Mouse (Mus musculus) stomach, embryonic 15.5 days (tissue): Measurements from ENCODE around the gene Kcnj8. TPM values are rescaled to one million over a fixed set of nuclear protein-coding genes. Genes with fewer than 3 reads are reported as not detected.
A peak's percentile ranks its signal among the peaks of the same experiment; 100 is the strongest.
"Not testable (repeated sequence)": the region's sequence is repeated elsewhere in the genome, so short reads cannot be mapped to it uniquely, and the experiment has no call there.

Experiments
- ATAC-seq: fragments of 200-750 bp; cut with Nextera tagmentation; 2 replicates; pipeline ENCODE4 v1.8.0; 2017; ENCODE audit warnings: low read depth, moderate number of reproducible peaks, moderate TSS enrichment; ENCODE audit not compliant: insufficient read depth, low FRiP score
- H3K27ac ChIP-seq: fragments of 300-500 bp; sonication (generic); 2 replicates; pipeline ENCODE4 v1.5.1; 2015; ENCODE audit warnings: mild to moderate bottlenecking, inconsistent platforms
- H3K27me3 ChIP-seq: fragments of 300-500 bp; sonication (generic); replicated peaks from 2 replicates; pipeline ENCODE4 v1.6.1; 2015; ENCODE audit warnings: inconsistent platforms
- H3K36me3 ChIP-seq: fragments of 300-500 bp; sonication (generic); 2 replicates; pipeline ENCODE4 v1.6.1; 2015; ENCODE audit warnings: inconsistent platforms
- H3K4me1 ChIP-seq: fragments of 300-500 bp; sonication (generic); 2 replicates; pipeline ENCODE4 v1.6.1; 2015; ENCODE audit warnings: inconsistent platforms
- H3K4me2 ChIP-seq: fragments of 300-500 bp; sonication (generic); 2 replicates; pipeline ENCODE4 v1.6.1; 2015; ENCODE audit warnings: mild to moderate bottlenecking, inconsistent platforms
- H3K4me3 ChIP-seq: fragments of 300-500 bp; sonication (generic); replicated peaks from 2 replicates; pipeline ENCODE4 v1.5.1; 2015; ENCODE audit warnings: inconsistent platforms
- H3K9ac ChIP-seq: fragments of 300-500 bp; sonication (generic); 2 replicates; pipeline ENCODE4 v1.6.1; 2015; ENCODE audit warnings: inconsistent platforms
- H3K9me3 ChIP-seq: fragments of 300-500 bp; sonication (generic); 2 replicates; pipeline ENCODE4 v1.6.1; 2016; ENCODE audit warnings: inconsistent platforms
- WGBS: fragments of 180-500 bp; shearing (Covaris S2); methylation state at CpG from one replicate; pipeline ENCODE4 v1.1.7; 2015; 5-methylcytosine and 5-hydroxymethylcytosine counted together
- polyA plus RNA-seq: library from polyadenylated mRNA; unstranded; fragments of >200 nt; fragmentation: Nextera tagmentation; extraction: Ambion mirVana; gene quantifications from 2 replicates; pipeline ENCODE4 v1.2.1, GENCODE M21; 2015

Gene Kcnj8
- polyA plus RNA-seq, 1 experiment from 2014 or later = 54.2 TPM

DNA sequence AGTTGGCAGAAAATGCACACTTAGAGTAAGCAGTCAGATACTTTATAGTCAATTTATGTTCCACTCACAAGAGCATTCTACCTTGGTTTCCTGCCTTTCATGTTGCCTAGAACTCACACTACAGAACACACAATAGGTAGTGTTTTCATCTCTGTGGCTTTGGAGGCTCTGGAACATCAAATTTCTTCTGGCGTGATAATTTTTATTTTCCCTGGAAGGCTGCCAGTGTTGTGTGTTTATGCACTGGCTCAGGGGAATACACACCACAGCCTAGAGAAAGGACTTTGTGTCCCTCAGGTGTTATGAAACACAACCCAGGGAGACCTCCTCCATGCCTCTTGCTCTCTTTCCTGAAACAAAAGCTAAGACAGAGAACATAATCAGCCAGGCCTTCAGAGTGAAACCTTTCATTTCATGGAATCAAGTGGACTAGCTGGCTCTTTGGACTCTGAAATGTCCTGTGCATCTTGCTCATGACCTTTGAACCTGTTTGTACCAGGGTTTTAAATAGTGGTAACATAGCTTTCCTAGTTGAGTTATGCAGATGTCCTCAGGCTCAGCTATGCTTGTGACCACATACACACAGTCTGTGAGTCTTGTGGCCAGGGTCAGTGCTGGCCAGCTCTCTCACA, 43.4 kb downstream of the Kcnj8 start:
- no peak overlapping the region for H3K4me2 ChIP-seq
- 35% methylated on average over 1 of the region's 1 CpGs for WGBS
- no peak overlapping the region for H3K4me3 ChIP-seq
- no peaks in the 10 kb centered on the region for H3K9me3 ChIP-seq
- no peak for ATAC-seq
- no peaks in the 10 kb centered on the region for H3K36me3 ChIP-seq
- peaks cover 8% of the 10 kb centered on the region; the same call in 1 of the 2 replicates for H3K4me1 ChIP-seq
- no peaks in the 10 kb centered on the region for H3K27me3 ChIP-seq
- no peak overlapping the region for H3K9ac ChIP-seq
- no peak overlapping the region for H3K27ac ChIP-seq

- Histone ChIP-seq H3K4me2 (no peak overlapping the region), H3K27me3 (no peaks in the 10 kb centered on the region), H3K9ac (no peak overlapping the region), H3K4me3 (no peak overlapping the region), H3K9me3 (no peaks in the 10 kb centered on the region), H3K36me3 (no peaks in the 10 kb centered on the region), H3K4me1 (peaks cover 8% of the 10 kb centered on the region; the same call in 1 of the 2 replicates), H3K27ac (no peak overlapping the region)
- peak; percentile 74; the same call in 1 of the 2 replicates for ATAC-seq
- 5% methylated on average over 4 of the region's 4 CpGs for WGBS
These were observed 46.6 kb downstream of the Kcnj8 start for GRCm38 (mm10) chr6:142524635-142525308.

- Histone ChIP-seq H3K9me3 (no peaks in the 10 kb centered on the region), H3K4me2 (no peak overlapping the region), H3K27me3 (no peaks in the 10 kb centered on the region), H3K36me3 (no peaks in the 10 kb centered on the region), H3K27ac (no peak overlapping the region), H3K9ac (no peak overlapping the region), H3K4me3 (no peak overlapping the region), H3K4me1 (peaks cover 3% of the 10 kb centered on the region; the same call in 1 of the 2 replicates)
- ATAC-seq = no peak
- WGBS = 80% methylated on average over 12 of the region's 12 CpGs
These were observed 49.8 kb downstream of the Kcnj8 start for GRCm38 (mm10) chr6:142521591-142522110.

- Histone ChIP-seq H3K9ac (no peak overlapping the region), H3K27me3 (no peaks in the 10 kb centered on the region), H3K36me3 (no peaks in the 10 kb centered on the region), H3K4me1 (no peaks in the 10 kb centered on the region), H3K9me3 (no peaks in the 10 kb centered on the region), H3K4me3 (no peak overlapping the region), H3K4me2 (no peak overlapping the region), H3K27ac (no peak overlapping the region)
- ATAC-seq = 0 out of 2 replicates have a peak, but pooled peaks have one; percentile 9
- WGBS = 17% methylated on average over 6 of the region's 6 CpGs
These were observed 52.3 kb downstream of the Kcnj8 start for GRCm38 (mm10) chr6:142519110-142519509.

DNA sequence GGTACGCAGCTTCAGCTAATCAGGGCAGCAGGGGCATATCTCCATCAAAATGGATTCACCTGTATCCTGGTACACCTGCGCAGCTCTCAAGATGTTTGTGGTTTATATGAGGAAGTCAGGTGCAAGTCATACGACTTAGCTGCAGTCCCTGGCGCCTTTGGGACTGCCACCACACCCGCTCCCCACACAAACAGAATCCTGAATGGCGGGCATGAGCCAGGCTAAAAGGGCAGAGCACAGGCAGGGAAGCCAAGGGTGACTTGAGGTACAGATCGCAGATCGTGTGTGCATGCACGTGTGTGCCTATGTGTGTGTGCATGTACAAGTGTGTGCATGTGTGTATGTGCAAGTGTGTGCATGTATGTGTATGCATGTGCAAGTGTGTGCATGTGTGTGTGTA, 56.0 kb downstream of the Kcnj8 start:
- not testable (repeated sequence) for H3K27ac ChIP-seq, H3K4me1 ChIP-seq, H3K9me3 ChIP-seq, H3K9ac ChIP-seq, H3K36me3 ChIP-seq, H3K4me3 ChIP-seq, H3K4me2 ChIP-seq, H3K27me3 ChIP-seq, ATAC-seq
- WGBS = 66% methylated on average over 9 of the region's 9 CpGs

DNA sequence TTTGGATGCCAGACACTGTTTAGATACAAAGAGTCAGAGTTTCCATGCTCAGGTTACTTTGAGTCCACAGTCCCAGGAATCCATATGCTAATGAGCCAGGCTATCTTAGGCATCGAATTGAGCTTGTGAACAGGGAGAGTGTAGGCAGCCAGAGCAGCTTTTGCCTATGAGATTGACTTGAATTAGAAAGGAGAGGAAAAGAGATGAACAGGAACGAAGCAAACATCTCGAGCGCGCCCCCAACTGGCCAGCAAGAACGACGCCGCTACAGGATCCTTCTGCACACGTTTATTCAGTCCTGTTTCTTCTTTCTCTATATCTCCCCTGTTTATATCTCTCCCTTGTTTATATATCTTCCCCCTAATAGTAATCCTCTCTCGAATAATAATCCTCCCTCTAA, 56.5 kb downstream of the Kcnj8 start:
- Histone ChIP-seq H3K27me3 (no peaks in the 10 kb centered on the region), H3K9me3 (no peaks in the 10 kb centered on the region), H3K4me3 (no peak overlapping the region), H3K9ac (no peak overlapping the region), H3K4me2 (no peak overlapping the region), H3K27ac (no peak overlapping the region), H3K36me3 (no peaks in the 10 kb centered on the region), H3K4me1 (no peaks in the 10 kb centered on the region)
- WGBS = 2% methylated on average over 10 of the region's 10 CpGs
- no peak for ATAC-seq

Other genes starting within 250 kb of the Kcnj8 start
- 0.10 TPM in 1 of 2 replicates, not detected in the other for gene Slco1a5, start 248.6 kb downstream of the Kcnj8 start, polyA plus RNA-seq
- 17.1 TPM in 2 replicates for gene Pyroxd1, start 226.0 kb downstream of the Kcnj8 start, polyA plus RNA-seq
- 22.3 and 24.2 TPM in 2 replicates for gene Recql, start 184.5 kb downstream of the Kcnj8 start, polyA plus RNA-seq
- 84.0 and 85.2 TPM in 2 replicates for gene Golt1b, start 184.4 kb downstream of the Kcnj8 start, polyA plus RNA-seq
- gene Spx, start 158.2 kb downstream of the Kcnj8 start, polyA plus RNA-seq = 0.36 and 0.45 TPM in 2 replicates
- gene Gys2, start 98.5 kb downstream of the Kcnj8 start, polyA plus RNA-seq = 1.6 and 4.4 TPM in 2 replicates
- gene Ldhb, start 63.7 kb downstream of the Kcnj8 start, polyA plus RNA-seq = 138 and 149 TPM in 2 replicates
- 12.5 and 17.9 TPM in 2 replicates for gene Abcc9, start 130.7 kb upstream of the Kcnj8 start, polyA plus RNA-seq
- gene Cmas, start 185.1 kb upstream of the Kcnj8 start, polyA plus RNA-seq = 100 and 104 TPM in 2 replicates
- 0.54 and 2.4 TPM in 2 replicates for gene Sult6b2, start 232.9 kb upstream of the Kcnj8 start, polyA plus RNA-seq